Mouse (Mus musculus) C2C12 (cell line): ENCODE data around the gene Gbp3.

Experiments used
- CEBPB ChIP-seq: IDR thresholded peaks from one replicate; pipeline ENCODE4 v1.6.1; 2011; ENCODE audit warnings: low read depth, mild to moderate bottlenecking, control low read depth, moderate library complexity
- CTCF ChIP-seq: IDR thresholded peaks from one replicate; pipeline ENCODE4 v1.5.1; 2011; ENCODE audit not compliant: control insufficient read depth, insufficient read depth, insufficient read length
- MAX ChIP-seq: IDR thresholded peaks from one replicate; pipeline ENCODE4 v1.6.1; 2011; ENCODE audit warnings: mild to moderate bottlenecking, control low read depth
- USF1 ChIP-seq: IDR thresholded peaks from one replicate; pipeline ENCODE4 v1.6.1; 2011; ENCODE audit warnings: low read depth, mild to moderate bottlenecking, control low read depth, moderate library complexity

GRCm38 (mm10) chr3:142529597-142529996, 30.2 kb upstream of the Gbp3 start:
- TF ChIP-seq CTCF (no peak), CEBPB (no peak), USF1 (no peak), MAX (no peak)
